Mouse (Mus musculus) small intestine, adult 2 months (tissue): Measurements from ENCODE around the gene Sh3kbp1. TPM values are rescaled to one million over a fixed set of nuclear protein-coding genes. Genes with fewer than 3 reads are reported as not detected.
A peak's percentile ranks its signal among the peaks of the same experiment; 100 is the strongest.
"Not testable (repeated sequence)": the region's sequence is repeated elsewhere in the genome, so short reads cannot be mapped to it uniquely, and the experiment has no call there.

Source experiments
- H3K27ac ChIP-seq: fragments of 200-500 bp; 2 replicates; pipeline ENCODE4 v1.5.1; 2012; ENCODE audit warnings: low read depth, low read length, control low read depth, inconsistent platforms; ENCODE audit not compliant: insufficient read depth
- H3K27me3 ChIP-seq: fragments of 200-500 bp; 2 replicates; pipeline ENCODE4 v1.6.1; 2012; ENCODE audit warnings: mild to moderate bottlenecking, moderate library complexity, low read length, inconsistent platforms; ENCODE audit not compliant: control insufficient read depth, insufficient read depth
- H3K36me3 ChIP-seq: fragments of 200-500 bp; 2 replicates; pipeline ENCODE4 v1.6.1; 2012; ENCODE audit warnings: mild to moderate bottlenecking, low read length, control low read depth, inconsistent platforms; ENCODE audit not compliant: control insufficient read depth, insufficient read depth
- H3K4me1 ChIP-seq: fragments of 200-500 bp; 2 replicates; pipeline ENCODE4 v1.6.1; 2012; ENCODE audit warnings: low read length, inconsistent platforms, mixed read lengths; ENCODE audit not compliant: control insufficient read depth, insufficient read depth, insufficient read length
- H3K4me3 ChIP-seq: fragments of 200-500 bp; 2 replicates; pipeline ENCODE4 v1.5.1; 2012; ENCODE audit warnings: low read depth, mild to moderate bottlenecking, control low read depth, inconsistent platforms, low read length, moderate library complexity
- CTCF ChIP-seq: fragments of 200-500 bp; IDR thresholded peaks from 2 replicates; pipeline ENCODE4 v1.5.1; 2012; ENCODE audit warnings: low read depth, mild to moderate bottlenecking, control low read depth, inconsistent platforms, low read length, moderate library complexity, mixed read lengths; ENCODE audit not compliant: insufficient replicate concordance, insufficient read length; ENCODE audit errors: extremely low read depth
- POLR2A ChIP-seq: fragments of 200-500 bp; IDR thresholded peaks from 2 replicates; pipeline ENCODE4 v1.6.1; 2012; ENCODE audit warnings: low read depth, mild to moderate bottlenecking, control low read depth, inconsistent platforms, low read length, moderate library complexity
- WGBS: fragments of 180-500 bp; shearing (Covaris S2); methylation state at CpG from one replicate; pipeline ENCODE4 v1.1.7; 2018; 5-methylcytosine and 5-hydroxymethylcytosine counted together
- polyA plus RNA-seq: library from polyadenylated mRNA; depleted of rRNA; stranded (reverse); fragments of >200 nt; gene quantifications from 2 replicates; pipeline ENCODE4 v1.2.3, GENCODE M21; 2012; rRNA removed

Sh3kbp1 gene
- polyA plus RNA-seq = 2.7 and 4.4 TPM in 2 replicates

DNA sequence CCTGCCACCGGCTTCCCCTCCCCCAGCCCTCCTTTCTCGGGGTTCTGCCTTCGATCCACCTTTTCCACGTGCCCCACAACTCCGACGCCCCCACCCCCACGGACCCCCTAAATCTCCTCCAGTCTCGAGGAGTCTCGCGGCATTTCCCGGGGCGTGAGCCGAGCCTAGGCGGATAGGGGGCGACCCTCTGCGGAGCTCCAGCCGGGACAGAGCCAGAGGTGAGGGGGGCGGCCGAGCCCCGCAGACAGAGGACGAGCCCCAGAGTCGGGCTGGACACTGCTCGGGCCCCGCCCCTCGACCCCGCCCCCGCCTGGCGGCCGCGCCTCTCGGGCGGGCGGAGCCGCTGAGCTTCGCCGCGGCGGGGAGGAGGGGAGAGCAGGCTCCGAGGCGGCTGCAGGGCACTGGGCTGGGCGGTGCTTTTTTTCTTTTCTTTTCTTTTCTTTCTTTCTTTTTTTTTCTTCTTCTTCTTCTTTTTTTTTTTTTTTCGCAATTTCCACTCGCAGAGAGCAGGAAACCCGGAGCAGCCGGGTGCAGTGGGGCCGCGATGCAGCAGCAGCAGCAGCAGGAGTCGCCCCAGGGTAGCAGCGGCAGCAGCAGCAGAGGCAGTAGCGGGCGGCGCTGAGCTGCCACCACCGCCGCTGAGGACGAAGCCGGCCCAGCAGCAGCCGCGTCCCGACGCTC lies at the start of gene Sh3kbp1:
Sh3kbp1 (plus strand) TSS at position 366 of the 681 bp plus-strand sequence.
- no peaks in the 10 kb centered on the region for H3K36me3 ChIP-seq
- WGBS = 23% methylated on average over 43 of the region's 60 CpGs
- peak within 1 kb of the TSS; percentile 80 for H3K4me3 ChIP-seq
- 0 out of 2 replicates have a peak within 1 kb of the TSS, but pooled peaks have one; percentile 8 for H3K27ac ChIP-seq
- TF ChIP-seq CTCF (peak; percentile 19; the same call in 1 of the 2 replicates), POLR2A (no peak)
- no peaks in the 10 kb centered on the region for H3K27me3 ChIP-seq
- H3K4me1 ChIP-seq = peaks cover 3% of the 10 kb centered on the region; the same call in 1 of the 2 replicates

GRCm38 (mm10) chrX:159584738-159585137 lies 42.3 kb upstream of the Sh3kbp1 start:
- not testable (repeated sequence) for H3K27ac ChIP-seq, H3K4me1 ChIP-seq, H3K4me3 ChIP-seq, H3K27me3 ChIP-seq, H3K36me3 ChIP-seq
- WGBS = 84% methylated on average over 7 of the region's 7 CpGs

- H3K27ac ChIP-seq = no peak overlapping the region
- H3K4me3 ChIP-seq = no peak overlapping the region
- no peaks in the 10 kb centered on the region for H3K36me3 ChIP-seq
- no peak for TF ChIP-seq POLR2A
- TF ChIP-seq CTCF = no peak
- H3K27me3 ChIP-seq = no peaks in the 10 kb centered on the region
- whole genome bisulfite sequencing = 63% methylated on average over 1 of the region's 1 CpGs
- no peaks in the 10 kb centered on the region for H3K4me1 ChIP-seq
Observed at GRCm38 (mm10) chrX:159591633-159592032, 35.4 kb upstream of the Sh3kbp1 start.

DNA sequence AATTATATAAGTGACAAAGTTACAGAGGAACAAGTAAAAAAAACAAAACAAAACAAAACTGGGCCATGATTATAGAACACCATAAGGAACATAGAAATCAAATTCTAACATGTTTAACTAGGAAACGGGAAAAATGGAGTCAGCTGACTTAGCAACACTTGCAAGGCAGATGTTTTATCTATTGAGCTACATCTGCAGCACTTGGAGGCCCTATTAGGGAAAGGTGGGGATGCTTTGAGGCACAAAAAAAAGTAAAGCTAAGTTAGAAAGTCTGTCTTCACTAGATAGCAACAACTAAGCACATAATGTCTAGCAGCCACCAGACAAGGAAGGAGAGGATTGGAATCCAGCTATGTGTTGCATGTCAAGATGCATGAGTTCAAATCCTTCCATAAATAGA lies 29.6 kb upstream of the Sh3kbp1 start:
- WGBS = 74% methylated on average over 1 of the region's 1 CpGs
- H3K4me1 ChIP-seq = no peaks in the 10 kb centered on the region
- no peak overlapping the region for H3K27ac ChIP-seq
- no peaks in the 10 kb centered on the region for H3K27me3 ChIP-seq
- no peak overlapping the region for H3K4me3 ChIP-seq
- no peaks in the 10 kb centered on the region for H3K36me3 ChIP-seq
- TF ChIP-seq CTCF (no peak), POLR2A (no peak)

GRCm38 (mm10) chrX:159604832-159605231 lies 22.2 kb upstream of the Sh3kbp1 start:
- Histone ChIP-seq H3K4me1 (no peaks in the 10 kb centered on the region), H3K4me3 (no peak overlapping the region)
- 48% methylated on average over 2 of the region's 2 CpGs for WGBS

GRCm38 (mm10) chrX:159606936-159607335 lies 20.1 kb upstream of the Sh3kbp1 start:
- no peak for TF ChIP-seq POLR2A
- TF ChIP-seq CTCF = no peak
- Histone ChIP-seq H3K4me1 (no peaks in the 10 kb centered on the region), H3K36me3 (no peaks in the 10 kb centered on the region), H3K27ac (no peak overlapping the region), H3K4me3 (no peak overlapping the region), H3K27me3 (no peaks in the 10 kb centered on the region)
- WGBS = 46% methylated on average over 6 of the region's 6 CpGs

More at GRCm38 (mm10) chrX:159604832-159605231, 22.2 kb upstream of the Sh3kbp1 start:
- H3K36me3 ChIP-seq = no peaks in the 10 kb centered on the region
- TF ChIP-seq CTCF (no peak), POLR2A (no peak)
- no peaks in the 10 kb centered on the region for H3K27me3 ChIP-seq
- no peak overlapping the region for H3K27ac ChIP-seq

GRCm38 (mm10) chrX:159626208-159626906 lies 715 bp upstream of the Sh3kbp1 start:
- TF ChIP-seq POLR2A (no peak), CTCF (no peak)
- Histone ChIP-seq H3K4me1 (peaks cover 3% of the 10 kb centered on the region; the same call in 1 of the 2 replicates), H3K36me3 (no peaks in the 10 kb centered on the region), H3K27me3 (no peaks in the 10 kb centered on the region), H3K4me3 (peak overlapping the region; percentile 80), H3K27ac (no peak overlapping the region)
- 12% methylated on average over 12 of the region's 12 CpGs for WGBS
